Mouse (Mus musculus) frontal cortex, postnatal 25 days (tissue): ENCODE data around the gene Ildr2.

ENCODE experiments used
- DNase-seq, 2 experiments: peaks; one replicate each; pipeline ENCODE4 v3.0.0; 2022; ENCODE audit warnings: low spot score in 2 of 2

Gene Ildr2

GRCm38 (mm10) chr1:166253898-166254894 is at the start of gene Ildr2:
TSS of gene Ildr2 (plus strand) at chr1:166254139.
- DNase-seq, result no peak

GRCm38 (mm10) chr1:166204171-166204570 is 49.8 kb upstream of the Ildr2 start:
- DNase-seq, result no peak

GRCm38 (mm10) chr1:166205159-166205558 is 48.8 kb upstream of the Ildr2 start:
- DNase-seq, result no peak

- DNase-seq, result no peak
Measured at GRCm38 (mm10) chr1:166209371-166209770, 44.6 kb upstream of the Ildr2 start.

- no peak for DNase-seq
Measured at GRCm38 (mm10) chr1:166214181-166214580, 39.8 kb upstream of the Ildr2 start.

GRCm38 (mm10) chr1:166238315-166238969 is 15.5 kb upstream of the Ildr2 start, which contains the start of gene Mael:
TSS of gene Mael (minus strand) at chr1:166238747.
- no peak for DNase-seq

GRCm38 (mm10) chr1:166244285-166244684 is 9.7 kb upstream of the Ildr2 start:
- peak in 1 of 2 experiments; percentile 40 for DNase-seq

GRCm38 (mm10) chr1:166255091-166255490 is 1.2 kb downstream of the Ildr2 start:
- no peak for DNase-seq

- no peak for DNase-seq
Measured at GRCm38 (mm10) chr1:166255651-166256050, 1.7 kb downstream of the Ildr2 start.

GRCm38 (mm10) chr1:166256302-166256701 is 2.4 kb downstream of the Ildr2 start:
- no peak for DNase-seq

- no peak for DNase-seq
Measured at GRCm38 (mm10) chr1:166256898-166257297, 3.0 kb downstream of the Ildr2 start.

GRCm38 (mm10) chr1:166259526-166259925 is 5.6 kb downstream of the Ildr2 start:
- DNase-seq, result no peak

- DNase-seq, result no peak
Measured at GRCm38 (mm10) chr1:166266001-166266705, 12.2 kb downstream of the Ildr2 start.

- DNase-seq, result no peak
Measured at GRCm38 (mm10) chr1:166266918-166267317, 13.0 kb downstream of the Ildr2 start.

GRCm38 (mm10) chr1:166268218-166268617 is 14.3 kb downstream of the Ildr2 start:
- no peak for DNase-seq

- DNase-seq, result no peak
Measured at GRCm38 (mm10) chr1:166278786-166279185, 24.8 kb downstream of the Ildr2 start.

GRCm38 (mm10) chr1:166279580-166280206 is 25.8 kb downstream of the Ildr2 start:
- no peak for DNase-seq

- DNase-seq, result peak in 1 of 2 experiments; percentile 49
Measured at GRCm38 (mm10) chr1:166280566-166280965, 26.6 kb downstream of the Ildr2 start.

GRCm38 (mm10) chr1:166281287-166281686 is 27.3 kb downstream of the Ildr2 start:
- no peak for DNase-seq

GRCm38 (mm10) chr1:166281836-166282235 is 27.9 kb downstream of the Ildr2 start:
- DNase-seq, result no peak

- DNase-seq, result peak in 1 of 2 experiments; percentile 61
Measured at GRCm38 (mm10) chr1:166282597-166283210, 28.8 kb downstream of the Ildr2 start.
